Mouse (Mus musculus) lung, postnatal 14 days (tissue): ENCODE measurements at regions not wholly inside any gene's neighbourhood (a gene's known extent, or its start where the extent isn't known, plus 50 kb on each side); places are given as distances from the start of the nearest gene placed in this dataset.
"Not testable (repeated sequence)": the region's sequence is repeated elsewhere in the genome, so short reads cannot be mapped to it uniquely, and the experiment has no call there.

ENCODE experiments used
- DNase-seq: peaks from one replicate; pipeline ENCODE4 v3.0.0; 2021

- no peak for DNase-seq
Measured at GRCm38 (mm10) chr1:43305349-43306278, 108.8 kb upstream of the Fhl2 start.

- DNase-seq: peak; percentile 26
Measured at GRCm38 (mm10) chr1:43310711-43311695, 114.2 kb upstream of the Fhl2 start.

GRCm38 (mm10) chr1:43316331-43316730 lies 119.5 kb upstream of the Fhl2 start:
- not testable (repeated sequence) for DNase-seq

GRCm38 (mm10) chr1:43317076-43317871 lies 120.5 kb upstream of the Fhl2 start:
- no peak for DNase-seq

DNA sequence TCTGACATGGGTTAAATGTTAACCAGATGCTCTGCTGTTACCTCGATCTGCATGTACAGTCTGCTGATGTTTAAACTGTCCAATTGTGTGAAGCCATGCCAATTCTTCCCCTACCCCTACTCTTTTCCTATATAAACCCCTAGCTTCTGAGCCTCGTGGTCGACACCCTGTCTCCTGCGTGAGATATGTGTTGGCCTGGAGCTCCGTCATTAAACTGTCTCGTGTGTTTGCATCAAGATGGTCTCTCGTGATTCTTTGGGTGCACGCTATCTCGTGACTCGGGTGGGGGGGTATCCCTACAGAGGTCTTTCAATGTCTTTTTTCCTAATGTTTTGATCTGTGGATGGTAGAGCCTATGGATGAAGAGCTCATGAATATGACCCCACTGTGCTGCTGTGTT lies 110.9 kb upstream of the Nck2 start:
- DNase-seq: not testable (repeated sequence)

DNA sequence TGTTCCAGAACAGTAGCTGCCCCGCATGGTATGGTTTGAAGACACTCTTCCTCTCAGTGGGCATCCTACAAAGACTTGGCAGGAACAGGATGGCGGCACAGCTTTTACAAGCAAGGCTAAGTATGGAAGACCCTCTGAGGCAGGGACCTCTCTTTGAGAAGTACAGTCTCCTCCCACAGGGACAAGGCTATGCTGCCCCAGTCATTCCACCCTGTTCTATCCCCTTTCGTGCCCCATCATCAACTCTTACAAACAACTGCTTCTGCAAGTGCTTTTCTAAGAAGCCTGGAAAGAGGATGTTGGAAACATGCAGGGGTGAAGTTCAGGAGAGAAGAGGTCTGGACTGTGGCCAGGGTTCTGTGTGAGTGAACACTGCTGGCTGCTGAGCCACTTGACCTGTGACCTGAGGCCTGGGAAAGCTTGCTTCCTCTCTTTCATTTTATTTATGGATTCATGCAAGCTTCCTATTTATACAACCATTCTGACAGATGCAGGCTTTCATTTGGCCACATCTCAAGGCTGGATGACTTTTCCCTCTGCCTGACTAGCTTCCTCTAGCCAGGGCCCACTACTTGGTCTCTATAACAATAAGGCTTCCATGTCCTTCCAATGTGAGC lies 107.1 kb upstream of the Nck2 start:
- peak; percentile 81 for DNase-seq

- DNase-seq: no peak
Measured at GRCm38 (mm10) chr1:43338096-43338915, 106.1 kb upstream of the Nck2 start.

GRCm38 (mm10) chr1:43342848-43343247 lies 101.5 kb upstream of the Nck2 start:
- DNase-seq: no peak

DNA sequence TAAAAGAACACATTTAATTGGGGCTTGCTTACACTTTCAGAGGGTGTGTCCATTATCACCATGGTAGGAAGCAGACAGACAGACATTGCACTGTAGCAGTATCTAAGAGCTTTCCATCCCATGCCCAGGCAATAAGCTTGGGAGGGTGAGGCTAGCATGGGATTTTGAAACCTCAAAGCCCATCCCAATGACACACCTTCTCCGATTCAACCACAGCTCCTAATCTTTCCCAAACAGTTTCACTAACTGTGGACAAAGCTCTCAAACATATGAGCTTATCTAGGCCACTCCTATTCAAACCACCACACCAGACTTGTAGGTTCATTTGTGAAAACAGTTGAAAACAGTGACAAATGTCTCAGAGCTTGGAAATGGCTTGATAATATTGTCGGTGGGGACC lies 101.0 kb upstream of the Nck2 start:
- DNase-seq: no peak

DNA sequence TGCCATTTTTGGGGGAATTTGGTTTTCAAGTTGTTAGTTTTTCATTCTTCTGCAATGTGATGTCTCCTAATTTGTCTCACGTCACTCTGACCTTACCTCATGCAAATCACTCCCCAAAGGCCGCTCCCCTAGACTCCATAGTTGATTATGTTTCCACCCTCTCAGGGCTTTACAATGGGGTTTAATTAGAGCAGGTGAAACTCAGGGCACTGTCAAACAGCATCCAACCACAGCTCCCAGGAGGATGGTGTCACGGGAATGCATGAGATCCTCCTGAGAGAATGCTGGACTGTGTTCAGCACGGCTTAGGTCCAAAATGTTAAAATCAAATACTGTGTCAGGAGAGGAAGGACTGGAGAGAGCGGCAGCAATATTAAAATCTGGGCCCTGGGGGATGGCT lies 100.4 kb upstream of the Nck2 start:
- DNase-seq: no peak

- DNase-seq: no peak
Measured at GRCm38 (mm10) chr1:43347152-43347551, 97.2 kb upstream of the Nck2 start.

GRCm38 (mm10) chr1:43349966-43350365 lies 94.4 kb upstream of the Nck2 start:
- no peak for DNase-seq

GRCm38 (mm10) chr1:43358191-43358590 lies 86.2 kb upstream of the Nck2 start:
- DNase-seq: peak; percentile 71

- DNase-seq: no peak
Measured at GRCm38 (mm10) chr1:43359662-43360061, 84.7 kb upstream of the Nck2 start.

GRCm38 (mm10) chr1:43360291-43360690 lies 84.1 kb upstream of the Nck2 start:
- DNase-seq: peak; percentile 28

GRCm38 (mm10) chr1:43360741-43361140 lies 83.6 kb upstream of the Nck2 start:
- DNase-seq: peak; percentile 25

DNA sequence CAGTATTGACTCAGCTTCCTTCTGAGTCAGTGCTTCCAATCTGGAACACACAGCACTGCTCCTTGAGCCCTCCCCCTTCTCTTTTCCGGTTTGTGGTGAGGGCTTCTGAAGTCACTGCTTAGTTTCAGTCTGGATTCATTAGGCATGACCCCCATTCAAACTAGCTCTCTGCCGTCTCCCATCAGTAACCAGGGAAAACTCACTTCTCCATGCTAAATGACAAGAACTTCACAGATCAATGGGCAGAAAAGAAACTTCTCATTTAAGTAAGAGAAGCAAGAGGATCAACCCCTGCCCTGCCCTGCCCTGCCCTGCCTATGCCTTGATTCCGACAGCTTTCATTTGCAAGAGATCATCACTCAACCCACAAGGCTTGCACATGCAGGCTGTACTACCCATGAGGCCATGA lies 82.9 kb upstream of the Nck2 start:
- no peak for DNase-seq

- DNase-seq: no peak
Measured at GRCm38 (mm10) chr1:43362136-43362535, 82.2 kb upstream of the Nck2 start.

GRCm38 (mm10) chr1:43363178-43363577 lies 81.2 kb upstream of the Nck2 start:
- DNase-seq: peak; percentile 39

DNA sequence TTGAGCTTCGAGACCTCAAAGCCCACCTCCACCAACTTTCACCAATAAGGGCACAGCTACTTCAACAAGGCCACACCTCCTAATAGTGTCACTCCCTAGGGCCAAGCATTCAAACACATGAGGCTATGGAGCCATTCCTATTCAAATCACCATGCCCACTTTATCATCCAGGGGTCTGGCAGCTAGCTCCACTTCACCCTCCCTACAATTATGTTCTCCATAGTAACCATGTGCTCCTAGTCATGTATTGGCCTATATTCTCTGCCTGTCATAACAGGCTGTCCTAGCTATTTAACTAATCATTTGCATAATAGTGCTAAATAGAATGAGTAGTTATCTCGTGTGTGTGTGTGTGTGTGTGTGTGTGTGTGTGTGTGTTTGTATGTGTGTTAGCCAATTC lies 77.9 kb upstream of the Nck2 start:
- DNase-seq: no peak
